Mouse (Mus musculus): Measurements from ENCODE around the gene Per2.

Per2 gene

DNA sequence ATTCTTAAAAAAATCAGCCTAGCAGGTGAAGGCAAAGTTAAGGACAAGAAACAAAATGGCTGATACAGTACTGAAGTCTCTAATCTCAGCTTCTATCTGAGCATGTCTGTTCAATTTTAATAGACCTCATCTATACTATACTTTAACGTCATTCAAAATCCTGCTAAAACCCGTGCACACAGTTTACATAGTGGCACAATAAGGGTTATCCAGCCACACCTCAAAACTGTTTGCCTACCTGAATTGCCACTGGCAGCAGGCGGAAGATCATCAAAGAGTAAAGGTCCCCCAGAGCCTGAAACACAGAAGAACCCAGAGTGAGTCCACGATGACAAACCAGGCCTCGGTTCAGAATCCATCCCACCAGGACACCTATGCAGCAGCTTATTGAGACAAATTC lies 68.8 kb downstream of the Per2 start:
- DNase-seq (ENCODE audit: low read depth, low spot score), result no peak

DNA sequence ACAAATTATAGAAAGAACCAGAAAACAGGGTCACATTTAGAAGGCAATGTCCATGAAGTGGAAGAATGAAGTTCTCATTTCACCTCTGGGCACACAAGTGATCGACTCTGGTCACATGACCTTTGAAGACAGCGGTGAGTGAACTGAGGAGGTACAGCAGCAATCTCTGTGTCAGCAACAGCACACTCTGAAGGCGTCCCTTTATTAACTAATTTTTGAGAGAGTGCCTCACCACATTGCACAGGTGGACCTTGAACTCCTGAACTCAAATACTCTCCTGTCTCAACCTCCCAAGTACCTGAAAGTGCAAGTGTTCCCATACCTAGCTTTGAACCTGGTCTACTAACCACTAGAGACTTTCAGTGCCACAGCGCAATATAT lies 78.0 kb downstream of the Per2 start:
- no peak for DNase-seq (ENCODE audit: low read depth, low spot score)

DNA sequence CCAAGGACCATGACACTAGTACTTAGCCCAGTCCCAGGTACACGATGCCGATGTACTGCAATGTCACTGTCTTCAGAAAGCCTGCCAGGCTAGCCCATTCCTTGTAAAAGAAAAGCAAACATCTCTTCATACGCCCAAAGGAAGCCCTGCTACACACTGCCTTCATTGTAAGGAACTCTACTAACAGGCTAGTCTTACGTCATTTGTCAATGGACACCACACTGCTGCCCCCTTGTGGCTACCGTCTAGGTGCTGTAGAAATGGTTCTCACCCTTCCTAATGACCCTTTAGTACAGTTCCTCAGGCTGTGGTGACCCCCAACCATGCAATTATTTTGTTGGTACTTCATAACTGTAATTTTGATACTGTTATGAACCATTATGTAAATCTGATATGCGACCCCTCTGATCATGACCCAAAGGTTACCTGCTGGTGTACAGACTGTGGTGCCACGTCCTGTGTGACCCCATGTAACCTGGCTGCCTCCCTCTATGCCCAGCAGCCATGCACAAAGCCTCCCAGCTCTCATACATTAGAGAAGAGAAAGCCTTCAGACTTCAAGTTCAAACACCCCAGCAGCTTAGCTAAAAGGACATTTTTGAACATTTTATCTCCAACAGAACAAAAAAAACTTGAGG lies 78.6 kb downstream of the Per2 start:
- peak; percentile 66 for DNase-seq (ENCODE audit: low read depth, low spot score)

DNA sequence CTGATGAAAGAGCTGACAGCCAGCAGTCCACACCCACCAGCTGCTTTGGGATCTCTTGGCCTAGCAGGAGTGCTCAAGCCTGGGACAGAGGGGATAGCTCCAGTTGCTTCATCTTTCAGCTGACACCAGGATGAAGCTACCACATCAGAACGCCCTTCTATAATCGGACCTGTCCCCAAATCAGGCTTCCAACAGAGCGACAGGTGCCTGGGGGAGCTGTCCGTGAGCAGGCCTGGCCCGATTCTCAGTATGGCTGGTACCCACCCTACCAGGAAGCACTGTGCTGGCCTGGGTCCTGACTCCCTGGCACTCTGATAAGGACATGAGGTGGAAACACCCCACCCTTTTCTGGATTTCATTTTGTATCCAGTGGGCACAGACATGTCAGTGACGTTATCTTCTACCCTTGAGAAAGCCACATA lies 85.7 kb downstream of the Per2 start:
- no peak for DNase-seq (ENCODE audit: low read depth, low spot score)

DNA sequence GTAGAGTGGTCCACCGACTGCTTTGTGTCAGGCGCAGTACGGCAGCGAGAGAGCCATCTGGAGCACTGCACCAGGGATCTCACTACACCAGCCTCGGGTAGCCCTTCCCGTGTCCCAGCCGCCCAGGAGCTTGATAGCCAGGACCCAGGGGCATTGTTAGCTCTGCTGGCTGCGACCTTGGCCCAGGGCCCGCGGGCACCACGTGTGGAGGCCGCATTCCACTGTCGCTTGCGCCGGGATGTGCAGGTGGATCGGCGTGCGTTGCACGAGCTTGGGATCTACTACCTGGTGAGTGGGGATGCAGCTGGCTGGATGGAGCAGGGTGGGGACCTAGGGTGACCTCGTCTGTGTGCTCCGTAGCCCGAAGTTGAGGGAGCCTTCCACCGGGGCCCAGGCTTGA lies 89.1 kb downstream of the Per2 start:
- no peak for DNase-seq (ENCODE audit: low read depth, low spot score)

DNA sequence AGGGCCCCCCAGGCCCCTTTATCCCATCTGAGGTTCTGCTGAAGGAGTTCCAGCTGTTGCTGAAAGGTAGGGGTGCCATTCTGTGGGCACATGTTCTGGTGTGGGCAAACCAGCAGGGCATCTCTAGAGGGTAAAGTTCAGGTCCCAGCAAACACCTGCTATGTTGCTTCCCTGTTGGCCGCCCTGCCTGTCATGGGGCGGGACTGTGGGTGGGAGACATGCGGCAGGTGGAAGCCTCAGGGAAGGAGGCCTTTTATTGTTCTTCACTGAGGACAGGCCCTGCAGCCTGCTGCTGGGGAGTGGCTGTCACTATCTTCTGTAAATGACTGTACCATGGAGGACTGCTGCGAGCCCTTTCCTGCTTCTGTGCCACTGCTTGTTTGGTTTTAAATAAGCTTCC lies 89.7 kb downstream of the Per2 start:
- no peak for DNase-seq (ENCODE audit: low read depth, low spot score)

DNA sequence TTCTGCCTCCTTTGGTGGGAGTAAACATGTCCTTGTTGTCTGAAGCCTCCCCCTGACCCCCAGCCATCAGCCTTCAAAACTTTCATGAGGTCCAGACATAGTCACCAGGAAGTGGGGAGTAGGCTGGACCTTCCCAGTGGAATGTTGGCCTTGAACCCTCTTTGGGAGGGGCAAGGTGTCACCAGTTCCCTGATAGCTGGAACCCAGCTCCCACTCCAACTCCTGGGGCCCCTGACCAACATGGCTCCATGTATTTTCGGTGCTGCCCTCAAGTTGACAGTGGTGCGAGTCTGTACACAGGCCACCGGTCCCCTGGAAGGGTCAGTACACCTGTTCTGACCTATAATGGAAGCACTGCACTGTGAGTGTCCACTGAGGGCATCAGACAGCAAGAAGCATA lies 91.8 kb downstream of the Per2 start:
- no peak for DNase-seq (ENCODE audit: low read depth, low spot score)

DNA sequence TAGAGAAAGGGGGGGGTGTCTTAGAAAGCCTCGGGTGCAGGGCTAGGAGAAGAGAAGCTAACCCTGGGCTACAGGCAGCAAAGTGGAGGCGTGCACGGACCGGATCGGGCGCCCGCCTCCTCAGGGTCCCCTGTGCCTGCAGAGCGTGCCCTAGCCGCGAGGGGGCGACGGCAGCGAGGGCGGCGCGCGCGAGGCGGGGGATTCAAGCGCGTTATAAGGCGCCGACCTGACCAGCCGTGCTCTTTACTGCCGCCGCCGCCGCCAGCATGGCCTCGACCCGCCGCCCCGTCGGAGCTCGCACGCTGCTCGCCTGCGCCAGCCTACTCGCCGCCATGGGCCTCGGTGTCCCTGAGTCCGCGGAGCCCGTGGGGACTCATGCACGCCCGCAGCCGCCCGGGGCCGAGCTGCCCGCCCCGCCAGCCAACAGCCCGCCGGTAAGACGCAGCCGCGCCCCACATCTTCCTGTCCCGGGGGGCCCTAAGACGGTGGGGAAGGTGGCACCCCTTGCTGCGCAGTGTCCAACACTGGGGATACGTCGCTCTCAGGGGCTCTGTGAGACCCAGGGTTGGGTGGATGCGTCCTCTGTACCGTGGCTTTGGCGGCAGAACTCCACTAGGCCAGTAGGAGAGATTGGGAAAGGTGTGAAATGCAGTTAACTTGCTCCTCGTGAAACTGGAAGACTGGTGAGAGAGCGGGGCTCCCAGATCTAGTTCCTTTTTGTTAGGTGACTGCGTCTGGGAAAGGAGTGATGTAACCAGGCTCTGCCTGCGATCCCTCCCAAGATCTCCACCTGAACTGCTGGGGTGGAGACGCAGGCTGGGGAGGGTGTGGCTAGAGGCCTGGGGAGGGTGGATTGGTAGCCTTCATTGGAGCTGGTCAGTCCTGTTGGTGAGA lies 92.7 kb downstream of the Per2 start, which contains the start of gene Erfe:
Erfe (plus strand) TSS at position 216 of the 894 bp plus-strand sequence.
- DNase-seq (ENCODE audit: low read depth, low spot score), result no peak

Measured in telencephalon, adult 2 months (tissue).